Mouse (Mus musculus): ENCODE measurements around the gene Hjurp. TPM values are rescaled to one million over a fixed set of nuclear protein-coding genes. Genes with fewer than 3 reads are reported as not detected.
"Not testable (repeated sequence)": the region's sequence is repeated elsewhere in the genome, so short reads cannot be mapped to it uniquely, and the experiment has no call there.

The Hjurp gene
- polyA plus RNA-seq, 1 experiment = 34.3 TPM

DNA sequence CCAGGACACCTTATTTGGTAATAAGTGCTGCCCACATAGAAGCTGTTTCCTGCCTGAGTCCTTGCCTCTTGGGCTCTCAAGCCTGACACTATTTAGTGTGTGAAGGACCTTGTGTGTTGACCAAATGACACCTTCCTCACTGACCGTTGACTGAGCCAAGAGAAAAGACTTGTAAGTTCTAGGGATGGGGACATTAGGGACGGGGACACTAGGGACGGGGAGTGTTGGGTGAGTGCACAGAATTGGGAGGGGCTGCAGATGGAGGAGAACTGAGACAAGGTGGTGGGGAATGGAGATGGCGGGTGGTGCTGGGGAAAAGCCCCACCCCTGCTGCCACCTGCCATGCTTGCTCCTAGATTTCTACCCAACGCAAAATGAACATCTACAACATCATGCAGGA, 47.4 kb downstream of the Hjurp start:
- Histone ChIP-seq H3K27me3 (ENCODE audit: control insufficient read depth, insufficient read depth, low read length) (no peaks in the 10 kb centered on the region), H3K36me3 (ENCODE audit: control insufficient read depth, insufficient read depth, low read length) (no peaks in the 10 kb centered on the region; the same call in 1 of the 2 replicates), H3K4me3 (ENCODE audit: control insufficient read depth, low read depth, low read length) (no peak overlapping the region), H3K4me1 (ENCODE audit: control insufficient read depth, insufficient read depth, low read length) (peaks cover 2% of the 10 kb centered on the region; the same call in 1 of the 2 replicates), H3K27ac (ENCODE audit: control insufficient read depth, insufficient read depth, low read depth, low read length) (no peak overlapping the region)
- TF ChIP-seq POLR2A (IDR thresholded peaks at IDR 0.05; ENCODE audit: control insufficient read depth, low read depth, low read length) (no peak), CTCF (IDR thresholded peaks at IDR 0.05; ENCODE audit: control insufficient read depth, insufficient read depth, insufficient replicate concordance, low read depth, low read length) (no peak)

DNA sequence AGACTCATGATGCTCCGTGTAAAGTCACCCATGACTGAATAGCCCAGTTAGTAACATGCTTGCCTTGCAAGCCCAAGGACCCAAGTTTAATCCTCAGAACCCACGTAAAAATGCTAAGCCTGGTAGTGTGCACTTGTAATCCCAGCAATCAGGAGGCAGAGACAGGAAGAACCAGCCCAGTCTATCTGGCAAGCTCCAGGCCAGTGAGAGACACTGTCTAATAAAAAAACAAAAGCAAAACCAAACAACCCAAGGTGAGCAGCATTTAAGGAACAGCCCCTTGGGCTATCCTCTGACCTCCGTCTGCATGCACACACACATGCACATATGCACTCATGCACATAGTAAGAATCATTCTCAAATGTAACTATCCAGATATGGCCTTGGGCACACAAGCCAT, 47.9 kb downstream of the Hjurp start:
- Histone ChIP-seq H3K4me3 (ENCODE audit: control insufficient read depth, low read depth, low read length) (no peak overlapping the region), H3K27me3 (ENCODE audit: control insufficient read depth, insufficient read depth, low read length) (no peaks in the 10 kb centered on the region), H3K27ac (ENCODE audit: control insufficient read depth, insufficient read depth, low read depth, low read length) (no peak overlapping the region), H3K4me1 (ENCODE audit: control insufficient read depth, insufficient read depth, low read length) (peaks cover 2% of the 10 kb centered on the region; the same call in 1 of the 2 replicates), H3K36me3 (ENCODE audit: control insufficient read depth, insufficient read depth, low read length) (no peaks in the 10 kb centered on the region; the same call in 1 of the 2 replicates)
- TF ChIP-seq CTCF (IDR thresholded peaks at IDR 0.05; ENCODE audit: control insufficient read depth, insufficient read depth, insufficient replicate concordance, low read depth, low read length) (no peak), POLR2A (IDR thresholded peaks at IDR 0.05; ENCODE audit: control insufficient read depth, low read depth, low read length) (no peak)

DNA sequence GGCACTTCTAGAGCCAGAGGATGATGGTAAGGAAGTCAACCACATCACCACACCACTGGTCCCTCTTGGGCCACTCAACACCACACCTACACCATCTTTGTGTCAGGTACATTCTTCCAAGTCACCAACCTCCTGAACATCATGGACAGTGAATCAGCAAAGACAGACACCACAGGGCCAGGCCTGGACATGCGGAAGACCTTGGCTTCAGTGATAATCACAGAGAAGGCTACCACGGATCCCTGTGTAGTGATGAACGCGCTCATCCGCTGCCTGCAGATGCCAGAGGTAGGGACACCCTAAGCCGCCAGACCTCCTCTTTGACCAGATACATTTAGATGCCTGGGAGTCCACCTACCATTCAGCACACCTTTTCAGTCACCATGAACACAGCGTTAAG, 49.3 kb downstream of the Hjurp start:
- no peaks in the 10 kb centered on the region; the same call in 1 of the 2 replicates for H3K36me3 ChIP-seq (ENCODE audit: control insufficient read depth, insufficient read depth, low read length)
- H3K4me1 ChIP-seq (ENCODE audit: control insufficient read depth, insufficient read depth, low read length) = peaks cover 2% of the 10 kb centered on the region; the same call in 1 of the 2 replicates
- peak overlapping the region; percentile 77 for H3K4me3 ChIP-seq (ENCODE audit: control insufficient read depth, low read depth, low read length)
- no peak overlapping the region for H3K27ac ChIP-seq (ENCODE audit: control insufficient read depth, insufficient read depth, low read depth, low read length)
- no peaks in the 10 kb centered on the region for H3K27me3 ChIP-seq (ENCODE audit: control insufficient read depth, insufficient read depth, low read length)
- TF ChIP-seq POLR2A (IDR thresholded peaks at IDR 0.05; ENCODE audit: control insufficient read depth, low read depth, low read length) (no peak), CTCF (IDR thresholded peaks at IDR 0.05; ENCODE audit: control insufficient read depth, insufficient read depth, insufficient replicate concordance, low read depth, low read length) (no peak)

DNA sequence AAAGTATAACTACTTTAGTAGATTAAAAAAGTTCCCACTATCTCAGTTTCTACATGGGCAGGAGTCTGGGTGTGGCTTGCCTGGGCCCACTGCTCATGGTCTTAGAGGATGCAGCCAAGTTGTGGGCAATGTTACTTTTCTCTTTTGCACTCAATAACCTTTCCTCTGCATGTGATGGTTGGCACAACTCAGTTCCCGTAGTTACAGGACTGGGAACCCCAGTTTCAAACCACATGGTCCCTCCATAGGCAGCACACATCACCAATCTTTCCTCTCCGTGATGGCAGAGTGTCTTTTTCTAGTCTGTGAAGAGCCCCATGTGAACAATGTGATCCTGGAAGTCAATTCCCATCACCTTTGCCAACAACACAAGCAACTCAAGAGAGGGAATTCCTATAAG, 50.0 kb downstream of the Hjurp start:
- Histone ChIP-seq H3K4me3 (ENCODE audit: control insufficient read depth, low read depth, low read length) (peak overlapping the region; percentile 77), H3K27ac (ENCODE audit: control insufficient read depth, insufficient read depth, low read depth, low read length) (0 out of 2 replicates have a peak overlapping the region, but pooled peaks have one; percentile 0), H3K4me1 (ENCODE audit: control insufficient read depth, insufficient read depth, low read length) (peaks cover 2% of the 10 kb centered on the region; the same call in 1 of the 2 replicates), H3K27me3 (ENCODE audit: control insufficient read depth, insufficient read depth, low read length) (no peaks in the 10 kb centered on the region), H3K36me3 (ENCODE audit: control insufficient read depth, insufficient read depth, low read length) (no peaks in the 10 kb centered on the region; the same call in 1 of the 2 replicates)
- TF ChIP-seq CTCF (IDR thresholded peaks at IDR 0.05; ENCODE audit: control insufficient read depth, insufficient read depth, insufficient replicate concordance, low read depth, low read length) = no peak
- no peak for TF ChIP-seq POLR2A (IDR thresholded peaks at IDR 0.05; ENCODE audit: control insufficient read depth, low read depth, low read length)

DNA sequence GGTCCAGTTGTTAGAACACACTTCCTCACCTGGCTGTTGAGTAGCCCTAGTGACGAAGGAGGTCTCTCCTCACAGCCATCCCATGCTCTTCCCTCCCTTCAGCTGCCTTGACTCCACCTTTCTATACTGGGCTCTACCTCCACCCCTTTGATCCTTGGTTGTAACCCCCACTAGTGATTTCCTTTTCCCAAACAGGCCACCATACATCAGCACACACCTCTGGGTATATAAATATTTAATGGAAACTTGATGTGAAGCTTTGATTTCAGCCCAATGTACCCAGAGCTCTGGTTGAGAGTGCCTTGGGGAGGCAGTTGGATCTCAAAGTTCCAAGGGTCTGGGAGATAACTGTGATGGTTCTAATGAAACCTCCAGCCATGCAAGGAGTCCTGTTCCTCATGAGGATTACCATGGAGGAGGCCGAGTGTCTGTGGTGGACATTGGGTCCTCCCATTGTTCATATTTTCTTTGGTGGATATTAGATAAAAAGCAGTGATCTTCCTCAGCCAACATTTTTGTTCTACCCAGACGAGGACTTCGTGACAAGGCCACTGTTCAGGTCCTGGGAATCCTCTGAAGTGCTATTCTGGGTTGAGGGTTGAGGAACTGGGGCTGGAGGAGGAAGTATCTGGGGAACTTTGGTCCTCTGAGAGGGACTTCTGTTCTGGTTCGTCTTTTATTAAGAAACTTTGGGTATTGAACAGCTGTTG, 50.6 kb downstream of the Hjurp start, which contains the start of gene Mroh2a:
Gene Mroh2a, plus strand, starts transcription at position 317 of the 710 bp plus-strand sequence.
- H3K36me3 ChIP-seq (ENCODE audit: control insufficient read depth, insufficient read depth, low read length) = no peaks in the 10 kb centered on the region; the same call in 1 of the 2 replicates
- H3K4me1 ChIP-seq (ENCODE audit: control insufficient read depth, insufficient read depth, low read length) = peaks cover 2% of the 10 kb centered on the region; the same call in 1 of the 2 replicates
- H3K27ac ChIP-seq (ENCODE audit: control insufficient read depth, insufficient read depth, low read depth, low read length) = peak within 1 kb of the TSS; percentile 90
- H3K27me3 ChIP-seq (ENCODE audit: control insufficient read depth, insufficient read depth, low read length) = no peaks in the 10 kb centered on the region
- H3K4me3 ChIP-seq (ENCODE audit: control insufficient read depth, low read depth, low read length) = peak within 1 kb of the TSS; percentile 77
- TF ChIP-seq POLR2A (IDR thresholded peaks at IDR 0.05; ENCODE audit: control insufficient read depth, low read depth, low read length) (no peak), CTCF (IDR thresholded peaks at IDR 0.05; ENCODE audit: control insufficient read depth, insufficient read depth, insufficient replicate concordance, low read depth, low read length) (no peak)

DNA sequence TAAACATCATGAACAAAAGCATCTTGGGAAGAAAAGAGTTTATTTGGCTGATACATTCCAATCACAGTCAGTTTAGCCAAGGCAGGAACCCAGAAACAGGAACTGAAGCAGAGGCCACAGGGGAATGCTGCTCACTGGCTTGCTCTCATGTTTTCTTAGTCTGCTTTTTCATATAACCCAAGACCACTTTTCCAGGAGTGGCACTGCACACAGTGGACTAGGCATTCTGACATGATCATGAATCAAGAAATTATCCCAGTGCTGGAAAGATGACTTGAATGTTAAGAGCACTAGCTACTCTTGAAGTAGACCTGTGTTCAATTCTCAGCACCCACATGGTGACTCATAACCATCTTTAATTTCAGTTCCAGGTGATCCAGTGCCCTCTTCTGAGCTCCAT, 51.7 kb downstream of the Hjurp start:
- Histone ChIP-seq H3K27ac (ENCODE audit: control insufficient read depth, insufficient read depth, low read depth, low read length) (no peak overlapping the region), H3K36me3 (ENCODE audit: control insufficient read depth, insufficient read depth, low read length) (no peaks in the 10 kb centered on the region; the same call in 1 of the 2 replicates), H3K4me1 (ENCODE audit: control insufficient read depth, insufficient read depth, low read length) (peaks cover 2% of the 10 kb centered on the region; the same call in 1 of the 2 replicates), H3K4me3 (ENCODE audit: control insufficient read depth, low read depth, low read length) (peak overlapping the region; percentile 37; the same call in 1 of the 2 replicates), H3K27me3 (ENCODE audit: control insufficient read depth, insufficient read depth, low read length) (no peaks in the 10 kb centered on the region)
- TF ChIP-seq POLR2A (IDR thresholded peaks at IDR 0.05; ENCODE audit: control insufficient read depth, low read depth, low read length) (no peak), CTCF (IDR thresholded peaks at IDR 0.05; ENCODE audit: control insufficient read depth, insufficient read depth, insufficient replicate concordance, low read depth, low read length) (no peak)

DNA sequence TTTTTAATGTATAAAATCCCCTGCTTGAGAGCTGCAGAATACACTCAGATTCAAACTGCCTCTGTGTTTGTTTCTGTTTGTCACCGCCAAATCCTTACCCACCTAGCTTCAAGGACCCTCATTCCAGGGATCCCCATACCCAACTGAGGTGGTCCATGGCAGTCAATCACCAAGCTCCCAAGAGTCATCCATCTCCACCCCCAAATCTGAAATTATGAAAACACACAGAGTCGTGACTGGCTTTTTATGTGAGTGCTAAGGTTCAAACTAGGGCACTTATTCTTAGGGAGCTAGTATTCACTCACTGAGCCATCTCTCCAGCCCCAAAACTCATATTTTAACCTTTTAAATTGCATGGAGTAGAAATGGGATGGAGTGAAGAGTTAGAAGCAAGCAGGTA, 52.1 kb downstream of the Hjurp start:
- not testable (repeated sequence) for H3K27ac ChIP-seq (ENCODE audit: control insufficient read depth, insufficient read depth, low read depth, low read length)

More for the DNA sequence above, 52.1 kb downstream of the Hjurp start:
- not testable (repeated sequence) for H3K4me1 ChIP-seq (ENCODE audit: control insufficient read depth, insufficient read depth, low read length); H3K36me3 ChIP-seq (ENCODE audit: control insufficient read depth, insufficient read depth, low read length); H3K4me3 ChIP-seq (ENCODE audit: control insufficient read depth, low read depth, low read length); H3K27me3 ChIP-seq (ENCODE audit: control insufficient read depth, insufficient read depth, low read length)
